21 mouse cellular contexts compared by ENCODE assay signal in genomic region chr3:100716241-100716640, GRCm38 (mm10). TPM values are rescaled to one million over a fixed set of nuclear protein-coding genes. Genes with fewer than 3 reads are reported as not detected.
A peak's percentile ranks its signal among the peaks of the same experiment; 100 is the strongest.
DNase-seq lines count a peak whose midpoint lies in the region; ATAC-seq and TF ChIP-seq lines count a peak whose summit lies in the region.
"Had no signal": no experiment of that assay in that cellular context is flagged by ENCODE, and none has a peak within 500 bp of the region (broad histone marks: within the 10 kb centered on the region; RNA-seq: fewer than 3 reads in every experiment).

No protein-coding gene starts in this region.

- no peaks in the 10 kb centered on the region for H3K9me3 ChIP-seq in heart, embryonic 10.5 days
- no peaks in the 10 kb centered on the region for H3K9me3 ChIP-seq in heart, postnatal 0 days (replicated peaks; ENCODE audit: control insufficient read depth, low read length)
- no peaks in the 10 kb centered on the region for H3K9me3 ChIP-seq in stomach, embryonic 15.5 days
- H3K9me3 ChIP-seq: forebrain, embryonic 12.5 days; midbrain, embryonic 10.5 days had no signal

- DNase-seq in heart, embryonic 10.5 days (ENCODE audit: low spot score), result no peak
- no peak for DNase-seq in heart, postnatal 25 days (ENCODE audit: low spot score)
- DNase-seq in heart, postnatal 0 days (ENCODE audit: low spot score), result no peak
- no peak for DNase-seq in heart, adult 2 months
- DNase-seq in Muller cell, postnatal 12 days (ENCODE audit: inconsistent ontology term), result peak; percentile 29
- DNase-seq in B cell, adult 2 months, result no peak
- DNase-seq: adrenal gland, postnatal 25 days; cerebellum, adult 11 months; cerebellum, postnatal 10 days; embryo, embryonic 11 days; kidney, postnatal 36 days; right cerebral cortex, postnatal 4 days; thymus, postnatal 36 days had no signal

- H3K4me2 ChIP-seq in heart, postnatal 0 days (ENCODE audit: low read depth, low read length), result no peak overlapping the region
- H3K4me2 ChIP-seq in stomach, embryonic 15.5 days, result no peak overlapping the region
- H3K4me2 ChIP-seq: forebrain, embryonic 12.5 days; hindbrain, embryonic 14.5 days; liver, embryonic 11.5 days had no signal

- H3K27me3 ChIP-seq in heart, embryonic 10.5 days (ENCODE audit: insufficient read depth, poor library complexity, severe bottlenecking), result no peaks in the 10 kb centered on the region
- no peaks in the 10 kb centered on the region for H3K27me3 ChIP-seq in heart, postnatal 0 days (ENCODE audit: control insufficient read depth, insufficient read depth, low read length)
- no peaks in the 10 kb centered on the region for H3K27me3 ChIP-seq in heart, adult 2 months (ENCODE audit: control insufficient read depth, insufficient read depth, low read length)
- no peaks in the 10 kb centered on the region for H3K27me3 ChIP-seq in stomach, embryonic 15.5 days (replicated peaks)
- H3K27me3 ChIP-seq: forebrain, embryonic 12.5 days had no signal

- TF ChIP-seq EP300 in heart, postnatal 0 days (IDR thresholded peaks at IDR 0.05; ENCODE audit: low read depth), result no peak
- TF ChIP-seq EP300 in heart, adult 2 months (IDR thresholded peaks at IDR 0.05; ENCODE audit: insufficient read depth, low read depth, low read length), result no peak

- intact Hi-C loops in heart, postnatal 25 days (cut with DNase I), result no loop called here
- intact Hi-C loops in heart, adult 2 months (cut with DNase I), result no loop called here

- H3K79me2 ChIP-seq in heart, adult 2 months (replicated peaks; ENCODE audit: control insufficient read depth, insufficient read depth, low read length), result no peaks in the 10 kb centered on the region

- ATAC-seq in heart, postnatal 0 days (ENCODE audit: insufficient read depth, low read depth), result no peak
- ATAC-seq in stomach, embryonic 15.5 days (ENCODE audit: insufficient read depth, low FRiP score, low read depth), result no peak
- ATAC-seq: activated CD4-positive, CD25-positive, alpha-beta regulatory T cell, adult 4 months; intestine, embryonic 16.5 days had no signal

- H3K27ac ChIP-seq in heart, embryonic 10.5 days, result peak overlapping the region; percentile 48; the same call in 1 of the 2 replicates
- peak overlapping the region; percentile 30; the same call in 1 of the 2 replicates for H3K27ac ChIP-seq in heart, postnatal 0 days (ENCODE audit: low read depth)
- no peak overlapping the region for H3K27ac ChIP-seq in heart, adult 2 months
- peak overlapping the region; percentile 35; the same call in 1 of the 2 replicates for H3K27ac ChIP-seq in stomach, embryonic 15.5 days
- H3K27ac ChIP-seq: forebrain, embryonic 12.5 days; hindbrain, embryonic 14.5 days; macrophage; midbrain, embryonic 10.5 days had no signal

- H3K36me3 ChIP-seq in heart, embryonic 10.5 days, result no peaks in the 10 kb centered on the region
- H3K36me3 ChIP-seq in heart, postnatal 0 days (replicated peaks; ENCODE audit: control insufficient read depth, insufficient read depth, low read length), result no peaks in the 10 kb centered on the region
- no peaks in the 10 kb centered on the region for H3K36me3 ChIP-seq in heart, adult 2 months (ENCODE audit: control insufficient read depth, insufficient read depth, low read length)
- H3K36me3 ChIP-seq in stomach, embryonic 15.5 days, result no peaks in the 10 kb centered on the region
- H3K36me3 ChIP-seq: forebrain, embryonic 12.5 days; midbrain, embryonic 10.5 days had no signal

- H3K4me3 ChIP-seq in heart, embryonic 10.5 days, result no peak overlapping the region
- H3K4me3 ChIP-seq in heart, postnatal 0 days (ENCODE audit: low read depth, low read length), result no peak overlapping the region
- no peak overlapping the region for H3K4me3 ChIP-seq in heart, adult 2 months
- no peak overlapping the region for H3K4me3 ChIP-seq in stomach, embryonic 15.5 days (replicated peaks)
- H3K4me3 ChIP-seq: forebrain, embryonic 12.5 days; midbrain, embryonic 10.5 days had no signal

- peaks cover 56% of the 10 kb centered on the region for H3K4me1 ChIP-seq in heart, embryonic 10.5 days
- H3K4me1 ChIP-seq in heart, postnatal 0 days (ENCODE audit: control insufficient read depth, insufficient read depth), result peaks cover 17% of the 10 kb centered on the region
- no peaks in the 10 kb centered on the region for H3K4me1 ChIP-seq in heart, adult 2 months (ENCODE audit: control insufficient read depth, insufficient read depth, low read length)
- H3K4me1 ChIP-seq in stomach, embryonic 15.5 days, result peaks cover 6% of the 10 kb centered on the region; the same call in 1 of the 2 replicates
- H3K4me1 ChIP-seq: forebrain, embryonic 12.5 days had no signal

- TF ChIP-seq POLR2A in heart, adult 2 months (IDR thresholded peaks at IDR 0.05; ENCODE audit: insufficient read depth, low read depth, low read length), result no peak

- WGBS in heart, embryonic 10.5 days, result 43% methylated on average over 7 of the region's 7 CpGs
- WGBS in heart, postnatal 0 days, result 30% methylated on average over 7 of the region's 7 CpGs
- 44% methylated on average over 7 of the region's 7 CpGs for WGBS in heart, adult 2 months
- 44% methylated on average over 7 of the region's 7 CpGs for WGBS in stomach, embryonic 15.5 days

- no peak overlapping the region for H3K9ac ChIP-seq in heart, postnatal 0 days (replicated peaks; ENCODE audit: low read depth, low read length)
- no peak overlapping the region for H3K9ac ChIP-seq in heart, adult 2 months (ENCODE audit: low read depth, low read length)
- no peak overlapping the region for H3K9ac ChIP-seq in stomach, embryonic 15.5 days
- H3K9ac ChIP-seq: forebrain, embryonic 12.5 days; hindbrain, embryonic 14.5 days had no signal

- TF ChIP-seq CTCF in heart, postnatal 0 days (IDR thresholded peaks at IDR 0.05; ENCODE audit: low read depth), result no peak
- TF ChIP-seq CTCF in heart, adult 2 months (IDR thresholded peaks at IDR 0.05), result no peak

RNA-seq across cellular contexts. Expression of gene Man1a2, which starts 30.9 kb away (rescaled TPM):
- 59.4 and 75.5 TPM in 2 replicates for polyA plus RNA-seq in heart, embryonic 10.5 days (2016; fragmentation: Nextera tagmentation; extraction: Ambion mirVana)
- 10 to 100 TPM; 52.8 to 53.8 TPM for total RNA-seq in heart, postnatal 25 days (2021)
- total RNA-seq in heart, postnatal 0 days (2014; rRNA removed; ENCODE audit: low replicate concordance), result 16.8 and 17.7 TPM in 2 replicates
- polyA plus RNA-seq in heart, postnatal 0 days (2015; fragmentation: Nextera tagmentation; extraction: Ambion mirVana), result 35.0 and 39.8 TPM in 2 replicates
- total RNA-seq in heart, adult 2 months (2021), result 10 to 100 TPM; 48.0 to 49.8 TPM
- 3.8 and 8.0 TPM in 2 replicates for polyA plus RNA-seq in heart, adult 2 months (2012; rRNA removed)
- 93.1 and 94.8 TPM in 2 replicates for polyA plus RNA-seq in stomach, embryonic 15.5 days (2015; fragmentation: Nextera tagmentation; extraction: Ambion mirVana)
